Mouse (Mus musculus): ENCODE measurements at regions not wholly inside any gene's neighbourhood (a gene's known extent, or its start where the extent isn't known, plus 50 kb on each side); places are given as distances from the start of the nearest gene placed in this dataset.

DNA sequence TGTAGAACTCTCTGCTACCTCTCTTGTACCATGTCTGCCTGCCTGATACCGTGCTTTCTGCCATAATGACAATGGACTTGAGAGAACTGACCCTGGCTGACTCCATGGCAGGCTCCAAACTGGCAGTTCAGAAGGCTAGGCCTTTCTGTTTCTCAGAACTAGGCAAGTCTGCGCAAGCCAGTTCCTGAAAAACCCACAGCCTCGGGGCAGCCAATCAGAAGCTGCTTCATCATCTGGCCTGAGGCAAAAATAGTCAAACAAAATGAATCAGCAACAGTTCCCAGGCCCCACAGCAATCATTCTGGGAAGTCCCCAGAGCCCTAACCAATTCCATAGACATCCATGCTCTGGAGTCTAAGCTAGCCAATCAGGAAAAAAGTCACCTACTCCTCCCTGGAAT lies 284.5 kb downstream of the Olfr1505 start:
- no peak for ATAC-seq

DNA sequence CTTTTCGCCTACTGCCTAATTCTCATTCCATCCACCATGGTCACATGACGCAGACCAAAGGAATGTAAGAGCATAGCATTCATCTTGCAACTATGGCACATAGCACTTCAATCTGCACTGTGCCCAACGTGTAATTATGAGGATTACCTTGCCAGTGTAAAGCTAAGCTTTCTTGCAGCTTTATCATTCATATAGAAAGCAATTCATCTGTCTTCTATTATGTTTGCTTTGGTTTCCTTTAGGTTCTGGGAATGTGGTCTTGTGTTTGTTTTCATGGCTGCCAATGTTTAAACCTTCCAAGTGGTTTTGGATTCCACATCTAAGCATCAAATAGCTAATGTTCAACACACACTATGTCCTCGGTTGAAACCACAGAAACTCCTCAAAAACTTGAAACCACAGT lies 307.2 kb downstream of the Olfr1505 start:
- ATAC-seq = no peak

DNA sequence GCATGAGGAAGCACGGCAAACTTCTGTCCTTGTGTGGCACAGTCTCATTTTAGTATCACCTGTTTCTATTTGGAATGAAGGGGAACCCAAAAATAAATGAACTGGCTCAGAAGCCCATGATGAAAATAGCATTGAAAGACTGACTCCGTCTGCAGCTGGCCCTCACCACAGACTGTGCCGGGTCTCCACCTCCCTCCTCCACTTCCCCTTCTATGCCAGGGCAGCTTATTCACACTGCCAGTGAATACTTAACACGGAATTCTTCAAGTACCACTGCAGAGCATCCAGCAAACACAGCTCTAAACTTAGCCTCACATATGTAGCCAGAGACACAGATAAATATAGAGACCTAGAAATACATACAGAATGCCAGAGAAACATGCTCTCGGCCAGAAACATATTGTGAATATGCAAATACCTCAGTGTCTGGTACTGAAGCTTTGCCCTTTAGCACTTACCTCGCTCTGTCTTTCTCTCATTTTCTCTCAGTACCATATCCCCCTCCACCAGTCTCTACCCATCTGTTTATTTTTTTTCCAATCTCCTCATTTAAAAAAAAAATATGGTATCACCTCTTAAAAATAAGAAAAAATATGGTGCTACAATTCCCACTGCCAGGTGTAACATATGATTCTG lies 311.8 kb downstream of the Olfr1505 start:
- ATAC-seq = no peak

DNA sequence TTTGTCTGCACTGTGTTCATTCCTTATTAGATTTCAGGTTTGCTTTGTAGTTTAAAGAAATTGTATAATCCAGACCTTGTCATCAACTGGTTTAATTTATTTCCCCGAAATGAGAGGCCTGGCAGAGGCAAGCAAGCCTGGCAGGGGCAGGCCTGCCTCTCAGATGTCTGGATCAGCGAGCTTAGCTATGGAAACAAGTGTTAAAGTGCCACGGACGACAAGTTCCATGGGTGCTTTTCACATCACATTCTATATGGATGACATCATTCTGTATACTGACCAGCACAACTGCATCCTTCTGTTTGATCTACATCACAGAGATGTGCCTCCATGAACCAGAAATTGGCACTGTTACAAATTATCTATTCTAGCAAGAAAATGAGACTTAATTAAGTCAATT lies 312.5 kb downstream of the Olfr1505 start:
- no peak for ATAC-seq

DNA sequence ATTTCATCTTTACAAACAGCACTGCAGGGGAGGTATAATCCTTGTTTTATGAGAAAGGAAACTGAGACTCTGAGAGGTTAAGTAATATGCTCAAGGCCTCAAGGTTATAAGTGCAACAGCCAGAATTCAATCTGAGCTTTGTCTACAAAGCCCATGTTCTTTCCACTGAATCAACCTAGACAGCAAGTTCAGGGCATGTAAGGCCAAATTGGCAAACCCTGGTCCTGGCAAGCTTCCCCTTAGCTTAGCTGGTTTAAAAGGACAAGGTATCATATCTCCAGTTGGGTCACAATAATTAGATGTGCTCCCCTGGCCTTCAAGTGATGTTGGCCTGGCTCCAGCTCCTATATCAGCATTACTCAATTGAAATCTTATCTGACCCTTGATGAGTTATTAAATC lies 313.2 kb downstream of the Olfr1505 start:
- no peak for ATAC-seq

DNA sequence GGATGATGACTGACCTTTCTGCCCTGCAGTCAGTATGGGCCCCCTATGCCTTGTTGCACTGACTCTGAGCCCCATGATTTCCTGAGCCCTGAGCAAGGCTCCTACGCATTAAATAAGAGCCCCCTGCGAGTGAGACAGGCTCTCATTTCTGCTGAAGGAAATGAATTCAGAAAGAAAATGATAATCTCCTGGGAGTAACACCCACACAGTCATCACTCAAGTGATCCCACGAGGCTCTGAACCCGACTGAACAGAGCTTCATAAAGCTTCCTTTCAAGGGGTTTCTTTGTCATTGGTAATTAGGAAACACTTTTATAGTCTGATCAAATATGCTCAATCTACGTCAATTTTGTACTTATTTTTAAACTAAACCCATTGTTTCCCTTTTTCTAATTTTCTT lies 330.2 kb downstream of the Olfr1505 start:
- no peak for ATAC-seq

DNA sequence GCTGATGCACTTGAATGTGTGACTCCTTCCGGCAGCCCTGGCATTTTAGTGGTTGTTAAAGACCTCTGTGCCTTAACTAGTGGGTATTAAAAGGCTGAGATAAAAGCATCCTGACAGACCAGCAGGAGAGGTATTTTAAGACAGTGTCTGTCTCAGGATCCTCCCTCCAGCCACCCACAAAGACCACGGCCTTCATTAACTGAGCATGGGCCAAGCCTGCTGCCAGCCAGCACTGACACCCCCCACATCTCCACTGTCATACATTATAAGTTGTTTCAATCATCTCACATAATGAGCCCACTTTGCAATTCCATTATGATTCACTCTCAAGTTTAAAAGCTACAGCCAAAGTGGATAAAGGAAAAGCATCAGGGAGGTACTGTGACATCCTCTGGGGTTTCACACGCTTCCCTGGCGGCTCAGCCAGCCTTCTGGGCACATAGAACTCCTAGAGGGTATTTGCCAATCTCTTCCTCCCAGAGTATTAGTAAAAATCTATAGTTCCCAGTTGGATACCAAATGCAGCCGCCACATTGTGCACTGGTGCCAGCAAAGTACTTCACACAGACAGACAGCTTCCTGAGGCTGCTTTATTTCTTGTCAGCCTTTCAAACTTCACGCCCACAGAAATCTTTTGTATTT lies 333.8 kb downstream of the Olfr1505 start:
- ATAC-seq = no peak

DNA sequence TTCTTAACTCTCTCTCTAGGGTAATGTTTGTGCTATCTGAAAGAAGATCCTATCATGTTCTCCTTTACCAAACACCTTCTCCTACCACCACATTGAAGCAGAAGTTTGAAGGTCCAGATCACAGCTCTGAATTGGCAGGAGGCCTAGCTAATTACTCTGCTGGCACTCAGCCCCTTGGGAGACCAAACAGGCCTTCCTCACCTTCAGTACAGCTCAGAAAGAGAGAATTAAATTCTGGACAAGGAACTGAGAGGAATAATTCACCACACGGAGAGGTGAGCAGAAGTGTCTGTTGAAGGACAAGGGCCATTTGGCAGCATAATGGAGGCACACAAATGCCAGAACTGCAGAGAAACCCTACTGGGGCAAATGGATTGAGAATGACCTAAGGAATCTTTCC lies 334.6 kb downstream of the Olfr1505 start:
- ATAC-seq = no peak

DNA sequence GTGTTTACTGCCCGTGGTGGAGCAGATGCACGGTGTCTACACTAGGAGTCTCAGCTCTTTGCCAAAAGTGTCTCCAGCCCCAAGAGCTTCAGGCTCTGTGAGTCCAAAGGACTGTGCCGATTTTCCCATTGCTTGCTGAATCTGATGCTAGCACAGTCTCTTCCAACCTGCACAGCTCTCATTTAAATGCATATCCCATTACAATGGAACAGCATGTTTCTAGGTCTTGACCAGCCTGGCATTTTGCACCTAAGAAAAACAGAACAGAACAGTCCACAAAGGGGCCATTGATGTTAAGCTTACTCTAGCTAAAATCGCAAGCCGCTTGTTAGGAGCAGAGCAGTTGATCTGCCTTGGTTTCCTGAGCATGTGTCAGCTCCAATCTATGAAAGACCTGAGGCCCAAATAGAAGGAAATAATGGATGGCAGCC lies 339.2 kb downstream of the Tle4 start:
- no peak for ATAC-seq

DNA sequence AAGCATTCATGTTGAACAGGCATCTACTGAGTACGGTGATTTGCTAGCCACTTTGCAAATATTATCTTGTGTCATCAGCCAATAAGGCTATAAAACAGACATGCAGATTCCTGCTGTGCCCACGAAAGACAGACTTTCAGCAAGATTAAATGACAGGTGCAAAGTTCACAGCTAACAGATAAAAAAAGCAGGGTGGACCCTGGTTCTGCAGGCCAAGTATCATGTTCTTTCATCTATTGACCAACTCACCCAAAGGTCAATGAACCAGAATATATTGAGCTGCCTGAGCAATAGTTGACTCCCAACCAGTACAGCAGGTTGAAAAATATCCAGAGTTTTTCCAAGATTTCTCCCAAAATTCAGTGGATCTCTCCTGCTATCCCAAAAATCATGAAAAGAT lies 338.6 kb downstream of the Tle4 start:
- ATAC-seq = no peak

DNA sequence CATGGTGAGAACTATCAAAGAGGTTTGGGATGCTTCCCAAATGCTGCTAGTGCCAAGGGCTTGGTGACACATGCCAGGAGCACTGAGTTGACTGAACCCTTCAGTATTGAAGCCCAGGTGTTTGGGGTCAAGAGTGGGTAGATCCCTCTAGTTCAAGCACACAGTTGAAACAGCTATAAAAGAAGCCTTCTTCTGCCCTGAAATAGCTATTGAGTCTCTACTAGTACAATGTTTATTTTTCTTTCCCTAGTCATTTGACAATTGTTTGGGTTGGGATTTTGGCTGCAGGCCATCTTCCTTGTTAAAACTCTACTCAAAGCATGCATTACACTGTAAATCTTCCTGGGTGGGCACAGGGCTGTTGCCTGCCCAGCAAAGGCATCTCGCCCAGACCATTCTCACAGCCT lies 308.5 kb downstream of the Tle4 start:
- ATAC-seq = no peak

DNA sequence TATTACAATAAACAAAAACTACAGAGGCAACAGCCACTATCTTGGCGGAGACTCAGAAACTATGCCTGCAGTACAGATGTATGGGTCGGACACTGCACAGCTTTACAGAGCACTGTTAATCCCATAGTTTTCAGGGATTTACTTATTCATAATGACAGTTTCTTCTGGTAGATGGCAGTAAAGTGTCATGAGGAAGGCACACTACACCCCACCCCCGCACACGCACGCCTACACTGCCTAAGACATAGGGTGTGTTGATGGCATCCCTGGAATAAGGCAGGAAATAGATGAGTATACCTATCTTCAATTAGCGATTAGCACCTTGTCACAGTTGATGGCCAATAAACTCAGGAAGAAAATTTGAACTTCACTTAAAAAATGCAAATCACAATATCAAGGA lies 306.9 kb downstream of the Tle4 start:
- ATAC-seq = no peak

DNA sequence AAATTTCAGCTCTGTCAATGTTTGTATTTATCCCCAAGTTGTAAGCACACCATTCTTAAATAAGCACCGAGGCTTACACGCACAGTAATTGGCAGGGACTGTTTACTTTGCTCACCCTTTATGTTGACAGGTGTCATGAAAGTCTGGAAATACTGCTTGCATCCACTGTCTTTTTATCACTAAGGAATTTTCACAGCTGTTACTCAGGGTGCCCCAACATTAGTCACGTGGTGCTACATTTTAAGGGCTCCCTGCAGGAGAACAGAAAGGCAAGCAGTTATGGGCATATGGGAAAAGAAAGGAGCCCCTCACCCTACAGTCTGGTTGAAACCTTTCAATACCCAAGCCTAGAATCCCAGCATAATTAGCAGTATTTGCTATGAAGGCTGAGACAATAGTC lies 304.7 kb downstream of the Tle4 start:
- no peak for ATAC-seq

DNA sequence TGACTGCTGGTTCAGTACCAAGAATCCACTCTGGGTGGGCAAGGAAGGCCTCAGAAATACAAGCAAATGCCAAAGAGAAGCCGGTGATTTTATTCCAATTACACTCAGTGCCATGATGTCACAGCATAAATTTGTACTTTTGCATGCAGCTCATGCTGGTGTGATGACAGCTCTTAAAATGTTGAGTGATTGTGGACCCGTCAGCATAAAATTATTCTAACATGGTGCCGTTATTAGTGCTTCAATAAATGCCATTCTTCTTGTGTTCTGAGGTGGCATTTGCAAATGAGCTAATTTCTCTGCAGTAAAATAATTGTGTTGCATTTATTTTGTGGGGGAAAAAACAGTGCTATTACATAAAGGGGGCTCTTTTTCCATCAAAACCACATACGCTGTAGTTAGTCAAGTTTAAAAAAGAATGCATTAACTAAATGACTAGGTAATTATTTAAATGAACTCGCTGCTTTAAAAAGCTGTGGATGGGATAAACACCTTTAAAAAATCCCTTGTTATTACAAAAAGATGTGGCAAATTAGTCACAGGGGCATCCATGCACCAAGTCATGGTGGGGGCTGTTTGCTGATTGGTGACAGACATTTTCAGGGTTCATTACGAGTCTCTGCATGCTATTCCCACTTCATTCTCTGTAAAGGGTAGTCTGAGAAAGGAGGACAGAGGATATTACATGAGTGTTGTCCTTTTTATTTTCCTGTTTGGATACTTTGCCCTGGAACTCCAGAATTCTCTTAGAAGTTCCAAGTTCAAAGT lies 296.5 kb downstream of the Tle4 start:
- no peak for ATAC-seq

DNA sequence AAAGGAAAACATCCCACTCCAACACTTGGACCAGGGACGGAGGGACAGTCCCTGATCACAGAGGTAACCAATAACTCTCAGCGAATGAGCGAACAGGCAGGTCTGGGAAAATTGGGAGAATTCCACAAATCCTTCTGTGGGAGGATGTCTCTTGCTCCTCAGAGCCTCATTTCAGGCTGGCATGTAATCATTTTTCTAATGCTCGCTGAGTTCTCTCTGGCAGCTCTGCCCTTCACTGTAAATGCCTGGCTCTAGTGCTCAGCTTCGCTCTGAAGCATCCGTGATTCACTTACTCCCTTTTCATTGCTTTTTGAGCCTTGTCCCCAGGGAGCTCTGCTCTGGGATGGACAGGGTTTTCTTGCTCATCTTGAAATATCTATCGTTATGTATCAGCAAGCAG lies 283.6 kb downstream of the Tle4 start:
- no peak for ATAC-seq

DNA sequence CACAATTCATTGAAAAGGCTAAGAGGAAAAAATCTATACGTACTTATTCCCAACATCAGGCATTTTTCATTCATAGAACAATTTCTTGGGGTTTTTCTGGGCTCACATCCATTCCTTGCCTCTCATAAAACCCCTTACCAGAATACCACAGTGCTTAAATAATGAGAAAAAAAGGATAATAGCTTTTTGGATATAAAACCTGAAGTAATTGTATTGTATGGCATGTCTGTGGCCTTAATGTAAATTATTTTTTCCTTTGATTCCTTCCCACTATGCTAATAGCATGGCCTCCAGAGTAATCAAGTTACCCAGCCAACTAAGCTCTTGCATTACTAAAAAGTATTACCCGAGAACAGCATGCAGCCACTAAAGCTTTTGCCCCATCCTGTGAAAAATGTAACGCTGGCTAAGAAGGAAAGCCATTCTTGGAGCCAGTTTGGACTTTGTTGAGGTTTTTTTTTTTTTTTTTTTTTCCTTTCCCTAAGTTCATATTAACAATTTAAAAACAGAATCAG lies 278.1 kb downstream of the Tle4 start:
- no peak for ATAC-seq

DNA sequence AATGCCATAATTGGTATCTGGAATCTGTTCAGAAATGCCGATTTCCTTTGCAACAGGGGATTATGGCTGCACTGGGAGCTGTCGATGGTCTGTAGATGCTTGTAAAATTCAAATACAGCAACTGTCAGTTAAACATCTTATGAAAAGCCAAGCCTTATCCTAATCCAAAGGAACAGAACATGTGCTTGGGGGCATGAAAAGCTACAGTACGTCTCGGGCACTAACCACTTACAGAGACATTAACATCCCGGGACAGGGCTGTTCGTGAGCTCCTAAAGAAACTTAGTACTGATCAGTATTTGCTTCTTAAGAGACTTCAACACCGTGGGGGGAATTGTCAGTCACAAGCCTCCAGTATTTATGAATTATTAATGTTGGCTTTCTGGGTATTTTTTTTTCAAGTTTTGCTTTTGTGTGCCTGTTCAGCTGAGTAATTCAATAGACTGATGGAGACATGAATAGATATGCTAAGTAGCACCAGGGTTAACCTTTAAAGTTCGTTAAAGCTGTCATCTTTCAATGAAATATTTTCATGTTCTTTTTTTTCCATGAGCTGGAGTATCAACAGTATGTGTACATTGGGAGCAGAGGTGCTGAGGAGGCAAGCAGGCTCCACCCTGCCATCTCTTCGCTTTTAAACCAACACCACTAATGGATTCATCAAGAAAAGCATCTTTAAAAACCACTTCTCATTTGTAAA lies 272.3 kb downstream of the Tle4 start:
- ATAC-seq = no peak

DNA sequence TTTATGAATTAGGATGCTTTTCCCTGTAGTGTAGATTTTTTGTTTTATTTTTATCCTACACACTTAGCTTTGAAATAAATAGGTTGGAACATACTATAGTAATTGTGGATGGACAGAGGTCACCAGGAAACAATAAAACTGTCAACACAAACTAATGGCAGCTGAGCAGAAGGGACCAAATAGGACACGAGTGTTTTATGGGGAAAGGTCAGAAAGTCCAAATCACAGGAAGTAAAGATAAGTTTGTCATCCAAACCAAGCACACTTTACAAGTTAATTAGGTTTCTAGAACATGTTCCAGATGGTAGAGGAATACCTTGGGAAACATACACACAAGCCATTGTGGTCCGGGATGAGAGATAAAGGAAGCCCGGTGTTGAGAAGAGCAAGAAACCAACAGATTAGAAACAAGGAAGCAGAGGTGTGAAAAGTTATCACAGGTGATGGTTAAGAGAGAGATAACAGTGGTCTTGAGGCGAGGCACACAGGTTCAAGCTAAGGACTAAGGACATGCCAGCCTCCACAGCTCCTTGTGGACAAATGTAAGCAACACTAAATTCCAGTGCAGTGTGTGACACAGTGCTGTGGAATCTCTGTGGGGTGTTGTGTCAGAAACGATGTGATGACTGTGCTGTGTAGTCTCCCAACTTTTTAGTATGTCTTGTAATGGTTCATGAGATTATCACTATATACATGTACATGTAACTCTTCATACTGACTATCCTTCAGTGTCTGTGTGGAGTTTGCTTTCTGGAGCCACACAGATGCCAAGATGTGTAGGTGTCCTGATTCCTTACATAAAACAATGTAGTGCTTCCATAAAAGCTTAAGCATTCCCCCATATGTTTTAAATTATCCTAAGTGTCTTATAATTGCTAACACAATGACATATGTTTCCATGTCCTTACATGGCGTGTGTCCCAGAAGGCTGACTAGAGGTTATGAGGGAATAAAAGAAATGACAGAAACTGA lies 264.5 kb downstream of the Tle4 start:
- ATAC-seq = no peak

DNA sequence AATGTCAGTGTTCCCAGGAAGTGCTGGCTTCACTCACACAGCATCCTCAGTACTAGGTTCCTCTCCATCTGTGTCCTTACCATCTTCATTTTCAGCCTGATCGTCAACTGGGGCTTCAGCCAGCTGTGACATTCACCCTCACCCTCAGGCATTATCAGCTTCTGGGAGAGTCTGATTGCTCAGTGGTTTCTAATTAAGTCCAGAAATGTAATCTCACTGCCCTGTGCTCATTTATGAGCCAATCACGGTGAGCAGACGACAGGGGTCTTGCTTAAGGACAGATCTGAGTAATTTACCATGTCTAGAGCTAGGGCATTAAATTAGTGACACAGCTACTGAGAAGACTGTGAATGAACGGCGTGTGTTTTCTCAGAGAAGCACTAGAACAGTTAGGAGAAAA lies 260.8 kb downstream of the Tle4 start:
- ATAC-seq = no peak

DNA sequence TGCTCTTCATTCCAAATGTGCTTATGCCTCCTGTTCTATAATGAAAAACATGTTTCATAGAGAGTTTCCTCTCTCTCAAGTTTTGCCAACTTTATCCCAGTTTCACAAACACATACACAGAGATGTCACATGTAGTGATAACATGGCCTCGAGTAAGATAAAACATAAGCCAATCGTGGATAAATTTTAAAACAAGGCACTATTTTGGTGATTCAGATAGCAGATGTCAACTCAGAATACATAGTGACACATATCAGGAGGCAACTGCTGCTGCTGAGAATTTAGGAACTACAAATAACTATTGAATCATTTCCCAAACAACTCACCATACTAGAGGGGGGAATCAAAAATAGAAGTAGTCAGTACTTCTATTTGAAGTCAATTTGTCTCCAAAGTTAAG lies 257.1 kb downstream of the Tle4 start:
- ATAC-seq = no peak

DNA sequence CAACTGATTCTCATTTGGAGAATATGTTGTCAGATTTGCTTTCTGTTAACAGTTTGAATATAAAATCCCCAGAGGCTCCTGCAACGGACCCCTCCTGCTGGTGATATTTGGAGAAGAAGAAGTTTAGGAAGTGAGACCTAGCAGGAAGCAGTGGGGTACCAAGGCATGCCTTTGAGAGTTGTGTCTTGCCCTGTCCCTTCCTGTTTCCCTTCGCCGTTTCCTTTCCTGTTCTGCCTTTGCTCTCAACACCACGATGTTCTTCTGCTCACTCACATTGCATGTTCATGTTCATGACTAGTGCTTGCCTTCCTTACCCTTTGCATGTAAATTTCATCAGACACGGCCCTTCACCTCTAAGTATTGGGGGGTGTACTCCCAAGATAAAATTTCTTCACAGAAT lies 254.0 kb downstream of the Tle4 start:
- ATAC-seq = peak; percentile 48

DNA sequence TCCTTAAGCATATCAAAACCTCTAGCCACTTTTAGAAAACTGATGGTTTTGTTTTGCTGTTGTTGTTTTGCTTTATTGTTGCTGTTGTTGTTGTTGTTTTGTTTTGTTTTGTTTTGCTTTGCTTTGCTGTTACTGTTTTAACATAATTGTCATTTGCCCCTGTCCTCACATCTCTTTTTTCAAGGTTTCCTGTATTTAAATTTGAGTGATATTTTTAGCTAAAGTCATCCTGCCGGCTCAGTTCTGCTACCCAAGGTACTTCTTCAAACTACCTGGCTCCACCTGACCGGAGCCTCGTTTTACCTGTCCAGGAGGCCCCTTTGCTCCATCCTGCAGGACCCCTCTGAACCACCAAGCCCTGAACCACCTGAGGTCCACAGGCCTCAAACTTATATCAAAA lies 253.4 kb downstream of the Tle4 start:
- no peak for ATAC-seq

All from inflammation-experienced regulatory T-cells, adult 6 months (primary cell).